Mouse (Mus musculus): ENCODE measurements around the gene Sgsm2. TPM values are rescaled to one million over a fixed set of nuclear protein-coding genes. Genes with fewer than 3 reads are reported as not detected.

The Sgsm2 gene
- total and polyA plus RNA-seq, 2 experiments from 2014 or later = 2.3 to 11.7 TPM

GRCm38 (mm10) chr11:74837056-74837693 is 59.7 kb downstream of the Sgsm2 start:
- ATAC-seq (ENCODE audit: insufficient read depth, low read depth) (no peak), DNase-seq (ENCODE audit: low spot score) (no peak)
- 53% methylated on average over 16 of the region's 16 CpGs for WGBS
- Histone ChIP-seq H3K9ac (replicated peaks; ENCODE audit: low read depth, low read length) (no peak overlapping the region), H3K27ac (ENCODE audit: low read depth) (peak overlapping the region; percentile 91), H3K4me3 (ENCODE audit: low read depth, low read length) (peak overlapping the region; percentile 67), H3K4me1 (ENCODE audit: control insufficient read depth, insufficient read depth) (peaks cover 54% of the 10 kb centered on the region), H3K9me3 (replicated peaks; ENCODE audit: control insufficient read depth, low read length) (no peaks in the 10 kb centered on the region), H3K36me3 (replicated peaks; ENCODE audit: control insufficient read depth, insufficient read depth, low read length) (peaks cover 4% of the 10 kb centered on the region), H3K27me3 (ENCODE audit: control insufficient read depth, insufficient read depth, low read length) (no peaks in the 10 kb centered on the region), H3K4me2 (ENCODE audit: low read depth, low read length) (peak overlapping the region; percentile 69)
- no peak for TF ChIP-seq CTCF (IDR thresholded peaks at IDR 0.05; ENCODE audit: low read depth)
- TF ChIP-seq EP300 (IDR thresholded peaks at IDR 0.05; ENCODE audit: low read depth) = no peak

GRCm38 (mm10) chr11:74836225-74837055 is 60.4 kb downstream of the Sgsm2 start:
- DNase-seq (ENCODE audit: low spot score) (no peak), ATAC-seq (ENCODE audit: insufficient read depth, low read depth) (no peak)
- peaks cover 51% of the 10 kb centered on the region for H3K4me1 ChIP-seq (ENCODE audit: control insufficient read depth, insufficient read depth)
- H3K27ac ChIP-seq (ENCODE audit: low read depth) = no peak overlapping the region
- H3K9me3 ChIP-seq (replicated peaks; ENCODE audit: control insufficient read depth, low read length) = no peaks in the 10 kb centered on the region
- H3K4me2 ChIP-seq (ENCODE audit: low read depth, low read length) = no peak overlapping the region
- H3K27me3 ChIP-seq (ENCODE audit: control insufficient read depth, insufficient read depth, low read length) = no peaks in the 10 kb centered on the region
- no peak overlapping the region for H3K9ac ChIP-seq (replicated peaks; ENCODE audit: low read depth, low read length)
- WGBS = 93% methylated on average over 22 of the region's 22 CpGs
- TF ChIP-seq EP300 (IDR thresholded peaks at IDR 0.05; ENCODE audit: low read depth) = no peak
- no peak for TF ChIP-seq CTCF (IDR thresholded peaks at IDR 0.05; ENCODE audit: low read depth)
- no peak overlapping the region for H3K4me3 ChIP-seq (ENCODE audit: low read depth, low read length)
- H3K36me3 ChIP-seq (replicated peaks; ENCODE audit: control insufficient read depth, insufficient read depth, low read length) = peaks cover 3% of the 10 kb centered on the region

DNA sequence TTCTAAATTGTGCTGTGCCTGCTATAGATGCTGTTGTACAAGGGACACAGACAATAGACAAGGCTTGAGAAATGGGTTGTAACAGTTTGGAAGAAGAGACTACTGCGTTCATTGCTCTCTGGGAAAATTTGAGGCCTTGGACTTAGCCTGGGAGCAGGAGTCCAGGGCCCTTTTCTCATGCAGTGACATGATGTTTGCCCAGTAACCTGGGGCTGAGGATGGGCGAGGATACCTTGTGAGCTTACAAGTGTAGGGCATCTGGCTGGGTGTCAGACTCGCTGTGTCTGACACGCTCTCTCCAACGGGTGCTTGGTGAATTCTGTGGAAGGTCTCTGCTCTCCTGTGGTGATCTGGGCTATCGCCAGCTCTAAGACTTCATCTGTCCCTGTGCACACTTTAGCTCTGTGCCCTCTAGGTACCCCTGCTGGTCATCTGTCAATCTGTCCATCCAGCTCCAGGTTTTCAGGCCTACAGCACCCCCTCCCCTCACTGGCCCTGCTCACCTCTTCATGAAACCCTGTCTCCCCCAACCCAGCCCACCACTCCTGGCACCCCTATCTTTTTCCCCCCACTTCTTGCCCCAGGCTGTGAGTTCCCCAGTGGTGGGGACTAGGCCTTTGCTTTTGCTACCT is 61.2 kb downstream of the Sgsm2 start:
- H3K9ac ChIP-seq (replicated peaks; ENCODE audit: low read depth, low read length) = no peak overlapping the region
- WGBS = 83% methylated on average over 6 of the region's 6 CpGs
- no peak for DNase-seq (ENCODE audit: low spot score)
- H3K27ac ChIP-seq (ENCODE audit: low read depth) = no peak overlapping the region; the same call in 1 of the 2 replicates
- no peaks in the 10 kb centered on the region for H3K9me3 ChIP-seq (replicated peaks; ENCODE audit: control insufficient read depth, low read length)
- no peaks in the 10 kb centered on the region for H3K27me3 ChIP-seq (ENCODE audit: control insufficient read depth, insufficient read depth, low read length)
- no peak for ATAC-seq (ENCODE audit: insufficient read depth, low read depth)
- H3K4me1 ChIP-seq (ENCODE audit: control insufficient read depth, insufficient read depth) = peaks cover 43% of the 10 kb centered on the region
- no peak overlapping the region for H3K4me3 ChIP-seq (ENCODE audit: low read depth, low read length)
- H3K4me2 ChIP-seq (ENCODE audit: low read depth, low read length) = no peak overlapping the region
- peaks cover 3% of the 10 kb centered on the region for H3K36me3 ChIP-seq (replicated peaks; ENCODE audit: control insufficient read depth, insufficient read depth, low read length)
- no peak for TF ChIP-seq CTCF (IDR thresholded peaks at IDR 0.05; ENCODE audit: low read depth)
- no peak for TF ChIP-seq EP300 (IDR thresholded peaks at IDR 0.05; ENCODE audit: low read depth)

DNA sequence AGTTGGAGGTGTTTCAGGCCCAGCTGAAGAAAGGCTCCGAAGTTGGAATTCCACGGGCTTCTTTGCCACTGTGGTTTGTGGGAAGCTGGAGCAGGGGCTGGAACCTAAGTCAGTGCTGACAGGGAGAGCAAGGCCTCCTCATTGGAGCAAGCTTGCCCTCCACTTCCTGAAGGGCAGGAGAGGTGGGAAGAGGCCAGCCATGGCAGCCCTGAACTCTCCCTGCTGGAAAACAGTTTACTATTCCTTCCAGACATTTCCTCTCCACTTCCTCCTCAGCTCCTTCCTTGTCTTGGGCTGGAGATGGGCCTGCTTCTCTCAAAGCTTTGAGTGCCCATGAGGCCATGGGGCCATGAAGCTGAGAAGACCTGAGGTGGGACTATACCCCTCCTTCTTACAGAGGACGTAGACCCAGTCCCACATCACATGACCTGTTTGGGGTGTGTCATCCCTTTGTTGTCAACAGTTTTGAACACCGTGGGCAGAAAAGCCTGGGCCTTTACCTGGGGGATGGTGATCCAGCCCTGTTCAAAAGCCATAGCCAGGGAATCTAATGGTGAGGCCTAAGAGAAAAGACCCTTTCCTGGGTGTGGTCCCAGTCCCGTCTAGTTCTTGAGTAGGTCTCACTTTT is 62.1 kb downstream of the Sgsm2 start:
- WGBS = 25% methylated on average over 5 of the region's 5 CpGs
- H3K9ac ChIP-seq (replicated peaks; ENCODE audit: low read depth, low read length) = 0 out of 2 replicates have a peak overlapping the region, but pooled peaks have one; percentile 13
- ATAC-seq (ENCODE audit: insufficient read depth, low read depth) = no peak

GRCm38 (mm10) chr11:74834359-74834638 is 62.6 kb downstream of the Sgsm2 start:
- H3K27me3 ChIP-seq (ENCODE audit: control insufficient read depth, insufficient read depth, low read length) = no peaks in the 10 kb centered on the region
- H3K4me1 ChIP-seq (ENCODE audit: control insufficient read depth, insufficient read depth) = peaks cover 41% of the 10 kb centered on the region
- no peak overlapping the region for H3K4me2 ChIP-seq (ENCODE audit: low read depth, low read length)
- TF ChIP-seq CTCF (IDR thresholded peaks at IDR 0.05; ENCODE audit: low read depth) (peak; percentile 6; the same call in 1 of the 2 replicates), EP300 (IDR thresholded peaks at IDR 0.05; ENCODE audit: low read depth) (no peak)
- H3K36me3 ChIP-seq (replicated peaks; ENCODE audit: control insufficient read depth, insufficient read depth, low read length) = no peaks in the 10 kb centered on the region
- H3K9ac ChIP-seq (replicated peaks; ENCODE audit: low read depth, low read length) = no peak overlapping the region
- peak overlapping the region; percentile 99 for H3K27ac ChIP-seq (ENCODE audit: low read depth)
- H3K4me3 ChIP-seq (ENCODE audit: low read depth, low read length) = no peak overlapping the region
- H3K9me3 ChIP-seq (replicated peaks; ENCODE audit: control insufficient read depth, low read length) = no peaks in the 10 kb centered on the region
- DNase-seq (ENCODE audit: low spot score) (no peak), ATAC-seq (ENCODE audit: insufficient read depth, low read depth) (no peak)
- 22% methylated on average over 1 of the region's 1 CpGs for WGBS

More for the DNA sequence above, 62.1 kb downstream of the Sgsm2 start:
- no peak overlapping the region for H3K4me2 ChIP-seq (ENCODE audit: low read depth, low read length)
- no peaks in the 10 kb centered on the region for H3K9me3 ChIP-seq (replicated peaks; ENCODE audit: control insufficient read depth, low read length)
- H3K4me3 ChIP-seq (ENCODE audit: low read depth, low read length) = no peak overlapping the region
- H3K27me3 ChIP-seq (ENCODE audit: control insufficient read depth, insufficient read depth, low read length) = no peaks in the 10 kb centered on the region
- no peak for DNase-seq (ENCODE audit: low spot score)
- peaks cover 42% of the 10 kb centered on the region for H3K4me1 ChIP-seq (ENCODE audit: control insufficient read depth, insufficient read depth)
- H3K36me3 ChIP-seq (replicated peaks; ENCODE audit: control insufficient read depth, insufficient read depth, low read length) = no peaks in the 10 kb centered on the region; the same call in 1 of the 2 replicates
- TF ChIP-seq EP300 (IDR thresholded peaks at IDR 0.05; ENCODE audit: low read depth) = no peak
- H3K27ac ChIP-seq (ENCODE audit: low read depth) = peak overlapping the region; percentile 99

Measured in heart, postnatal 0 days (tissue).